Comparison of ENCODE assay signal across 8 mouse cellular contexts in the genomic region with DNA sequence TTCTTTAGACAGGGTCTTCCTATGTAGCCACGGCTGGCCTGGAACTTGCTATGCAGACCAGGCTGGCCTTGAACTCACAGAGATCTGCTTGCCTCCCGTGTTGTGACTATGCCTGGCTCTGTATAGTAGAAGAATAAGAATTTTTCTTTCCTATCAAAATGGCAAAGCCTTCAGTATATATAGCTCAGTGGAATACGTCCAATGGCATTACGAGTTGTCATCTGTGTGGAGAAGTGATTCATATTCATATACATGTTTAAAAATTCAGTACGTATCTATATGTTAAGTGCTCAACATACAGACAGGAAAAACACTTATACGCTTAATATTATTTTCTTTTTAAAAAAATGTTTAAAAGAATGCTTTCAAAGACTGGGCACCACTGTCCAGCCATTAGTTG. TPM values are rescaled to one million over a fixed set of nuclear protein-coding genes. Genes with fewer than 3 reads are reported as not detected.
DNase-seq lines count a peak whose midpoint lies in the region; ATAC-seq and TF ChIP-seq lines count a peak whose summit lies in the region.

No protein-coding gene starts in this region.

- H3K4me2 ChIP-seq in heart, embryonic 16.5 days (ENCODE audit: low read depth, low read length) = peak overlapping the region; percentile 69
- H3K4me2 ChIP-seq in forebrain, embryonic 15.5 days (replicated peaks) = peak overlapping the region; percentile 58
- peak overlapping the region; percentile 81 for H3K4me2 ChIP-seq in liver, postnatal 0 days (ENCODE audit: low read depth, low read length)

- intact Hi-C loops in heart, postnatal 25 days (cut with DNase I) = no loop called here

- H3K9ac ChIP-seq in heart, embryonic 16.5 days (ENCODE audit: low read length) = peak overlapping the region; percentile 70
- H3K9ac ChIP-seq in ES-E14 (ENCODE audit: insufficient read depth, low read depth, low read length, poor library complexity, severe bottlenecking) = peak overlapping the region; percentile 96; the same call in 1 of the 2 replicates
- H3K9ac ChIP-seq in forebrain, embryonic 15.5 days (replicated peaks) = peak overlapping the region; percentile 81
- H3K9ac ChIP-seq in liver, postnatal 0 days (replicated peaks) = peak overlapping the region; percentile 94

- no peaks in the 10 kb centered on the region for H3K9me3 ChIP-seq in heart, embryonic 16.5 days (replicated peaks; ENCODE audit: control insufficient read depth, low read length)
- no peaks in the 10 kb centered on the region for H3K9me3 ChIP-seq in ES-E14 (ENCODE audit: control insufficient read depth, insufficient read depth, low read depth, low read length)
- no peaks in the 10 kb centered on the region for H3K9me3 ChIP-seq in forebrain, embryonic 15.5 days
- H3K9me3 ChIP-seq in liver, postnatal 0 days (ENCODE audit: low read length) = no peaks in the 10 kb centered on the region

- ATAC-seq in heart, embryonic 16.5 days (replicated peaks; ENCODE audit: extremely low read depth, insufficient read depth, low FRiP score) = no peak
- ATAC-seq in forebrain, embryonic 15.5 days (replicated peaks) = no peak
- no peak for ATAC-seq in liver, postnatal 0 days
- no peak for ATAC-seq in megakaryocyte progenitor cell, adult 5-6 weeks (replicated peaks; ENCODE audit: poor library complexity)

- TF ChIP-seq CTCF in liver, postnatal 0 days (IDR thresholded peaks at IDR 0.05; ENCODE audit: low read depth) = no peak

- in situ Hi-C loops in ES-E14 (cut with MboI; ENCODE audit: low sequenced_read_pairs in 2 of 2, unreplicated experiment in 2 of 2) = no loop called here

- H3K36me3 ChIP-seq in heart, embryonic 16.5 days (ENCODE audit: control insufficient read depth, insufficient read depth) = peaks cover 21% of the 10 kb centered on the region
- peaks cover 19% of the 10 kb centered on the region for H3K36me3 ChIP-seq in ES-E14 (ENCODE audit: control insufficient read depth, insufficient read depth, low read length, poor library complexity, severe bottlenecking)
- H3K36me3 ChIP-seq in forebrain, embryonic 15.5 days = peaks cover 25% of the 10 kb centered on the region
- peaks cover 26% of the 10 kb centered on the region for H3K36me3 ChIP-seq in liver, postnatal 0 days (replicated peaks; ENCODE audit: insufficient read depth, low read length)

- peak overlapping the region; percentile 98 for H3K4me3 ChIP-seq in heart, embryonic 16.5 days (ENCODE audit: low read length)
- peak overlapping the region; percentile 68 to 95 for H3K4me3 ChIP-seq in ES-E14 (ENCODE audit: insufficient read depth in 1 of 2, low read depth in 1 of 2, low read length in 2 of 2, poor library complexity in 1 of 2, severe bottlenecking in 1 of 2)
- peak overlapping the region; percentile 92 for H3K4me3 ChIP-seq in forebrain, embryonic 15.5 days
- peak overlapping the region; percentile 92 for H3K4me3 ChIP-seq in liver, postnatal 0 days (ENCODE audit: low read depth, low read length)

- H3K27ac ChIP-seq in heart, embryonic 16.5 days (ENCODE audit: low read length) = peak overlapping the region; percentile 90
- H3K27ac ChIP-seq in ES-E14 (ENCODE audit: insufficient read depth, low read depth, low read length, poor library complexity, severe bottlenecking) = peak overlapping the region; percentile 80; the same call in 1 of the 2 replicates
- peak overlapping the region; percentile 99 for H3K27ac ChIP-seq in forebrain, embryonic 15.5 days (replicated peaks)
- H3K27ac ChIP-seq in liver, postnatal 0 days (ENCODE audit: low read depth) = peak overlapping the region; percentile 99

- H3K4me1 ChIP-seq in heart, embryonic 16.5 days (ENCODE audit: control insufficient read depth, insufficient read depth, low read length) = peaks cover 9% of the 10 kb centered on the region
- peaks cover 4 to 7% of the 10 kb centered on the region in 2 experiments; a peak in 1 of 4 replicates for H3K4me1 ChIP-seq in ES-E14 (ENCODE audit: control insufficient read depth in 2 of 2, insufficient read depth in 2 of 2, low read length in 2 of 2, poor library complexity in 1 of 2)
- H3K4me1 ChIP-seq in forebrain, embryonic 15.5 days = peaks cover 15% of the 10 kb centered on the region
- H3K4me1 ChIP-seq in liver, postnatal 0 days (ENCODE audit: insufficient read depth) = peaks cover 14% of the 10 kb centered on the region

- 73% methylated on average over 6 of the region's 6 CpGs for WGBS in heart, embryonic 16.5 days
- 76% methylated on average over 6 of the region's 6 CpGs for WGBS in forebrain, embryonic 15.5 days
- 72% methylated on average over 6 of the region's 6 CpGs for WGBS in liver, postnatal 0 days (ENCODE audit: insufficient replicate concordance)

- TF ChIP-seq EP300 in liver, postnatal 0 days (IDR thresholded peaks at IDR 0.05; ENCODE audit: low read depth) = no peak

- no peaks in the 10 kb centered on the region for H3K27me3 ChIP-seq in heart, embryonic 16.5 days (ENCODE audit: control insufficient read depth, insufficient read depth, low read length)
- no peaks in the 10 kb centered on the region for H3K27me3 ChIP-seq in forebrain, embryonic 15.5 days
- H3K27me3 ChIP-seq in liver, postnatal 0 days (ENCODE audit: insufficient read depth, low read length) = no peaks in the 10 kb centered on the region

- DNase-seq in heart, postnatal 25 days (ENCODE audit: low spot score) = no peak
- DNase-seq in ES-E14 (ENCODE audit: low read depth, low spot score) = no peak
- DNase-seq in liver, postnatal 0 days = no peak
- no peak for DNase-seq in urinary bladder, adult 2 months (ENCODE audit: low spot score)
- no peak for DNase-seq in lung, postnatal 36 days

TF ChIP-seq in ES-E14, 5 proteins besides CTCF, POLR2A, EP300 and RAD21:
- TF ChIP-seq HCFC1 (IDR thresholded peaks at IDR 0.05; ENCODE audit: borderline replicate concordance, insufficient read depth, low read length) (no peak), ZC3H11A (IDR thresholded peaks at IDR 0.05; ENCODE audit: borderline replicate concordance, low read depth, low read length) (no peak), CHD2 (IDR thresholded peaks at IDR 0.05; ENCODE audit: low read depth, low read length) (no peak)
TF ChIP-seq in ES-E14: peak in this region for 0.

RNA-seq across cellular contexts. Expression of a gene that starts 1.1 kb away (rescaled TPM):
- polyA plus RNA-seq in heart, embryonic 16.5 days (2015; fragmentation: Nextera tagmentation; extraction: Ambion mirVana) = 27.7 and 33.4 TPM in 2 replicates
- 10 to 100 TPM; 10.6 to 13.2 TPM for total RNA-seq in heart, postnatal 25 days (2021)
- total RNA-seq in ES-E14 (2012; rRNA removed) = 54.9 and 83.0 TPM in 2 replicates
- 47.9 and 48.0 TPM in 2 replicates for polyA plus RNA-seq in forebrain, embryonic 15.5 days (2015; fragmentation: Nextera tagmentation; extraction: Ambion mirVana)
- polyA plus RNA-seq in liver, postnatal 0 days (2015; fragmentation: Nextera tagmentation; extraction: Ambion mirVana) = 18.4 and 20.5 TPM in 2 replicates
- polyA plus RNA-seq in urinary bladder, adult 2 months (2012; rRNA removed) = 10.5 and 13.2 TPM in 2 replicates
- total RNA-seq in megakaryocyte progenitor cell, adult 5-6 weeks (2015) = 30.4 and 30.5 TPM in 2 replicates
- 22.8 and 24.3 TPM in 2 replicates for total RNA-seq in megakaryocyte progenitor cell, adult 5-6 weeks (2017)
